Mouse (Mus musculus) midbrain, embryonic 13.5 days (tissue): ENCODE measurements at regions not wholly inside any gene's neighbourhood (a gene's known extent, or its start where the extent isn't known, plus 50 kb on each side); places are given as distances from the start of the nearest gene placed in this dataset.

ENCODE experiments used
- ATAC-seq: fragments of 200-750 bp; cut with Nextera tagmentation; 2 replicates; pipeline ENCODE4 v1.8.0; 2017; ENCODE audit warnings: mild to moderate bottlenecking, moderate TSS enrichment, moderate library complexity
- H3K27ac ChIP-seq: fragments of 300-500 bp; sonication (generic); 2 replicates; pipeline ENCODE4 v1.5.1; 2015; ENCODE audit warnings: inconsistent platforms, mild to moderate bottlenecking, moderate library complexity
- H3K27me3 ChIP-seq: fragments of 300-500 bp; sonication (generic); 2 replicates; pipeline ENCODE4 v1.6.1; 2015; ENCODE audit warnings: mild to moderate bottlenecking, inconsistent platforms
- H3K36me3 ChIP-seq: fragments of 300-500 bp; sonication (generic); 2 replicates; pipeline ENCODE4 v1.6.1; 2015; ENCODE audit warnings: mild to moderate bottlenecking, inconsistent platforms
- H3K4me1 ChIP-seq: fragments of 300-500 bp; sonication (generic); replicated peaks from 2 replicates; pipeline ENCODE4 v1.6.1; 2015; ENCODE audit warnings: inconsistent platforms
- H3K4me2 ChIP-seq: fragments of 300-500 bp; sonication (generic); replicated peaks from 2 replicates; pipeline ENCODE4 v1.6.1; 2015; ENCODE audit warnings: moderate library complexity, mild to moderate bottlenecking, inconsistent platforms
- H3K4me3 ChIP-seq: fragments of 300-500 bp; sonication (generic); replicated peaks from 2 replicates; pipeline ENCODE4 v1.5.1; 2015; ENCODE audit warnings: mild to moderate bottlenecking, inconsistent platforms
- H3K9ac ChIP-seq: fragments of 300-500 bp; sonication (generic); replicated peaks from 2 replicates; pipeline ENCODE4 v1.6.1; 2015; ENCODE audit warnings: mild to moderate bottlenecking, inconsistent platforms
- H3K9me3 ChIP-seq: fragments of 300-500 bp; sonication (generic); 2 replicates; pipeline ENCODE4 v1.6.1; 2016; ENCODE audit warnings: mild to moderate bottlenecking, inconsistent platforms
- WGBS: fragments of 180-500 bp; shearing (Covaris S2); methylation state at CpG from one replicate; pipeline ENCODE4 v1.1.7; 2015; 5-methylcytosine and 5-hydroxymethylcytosine counted together

GRCm38 (mm10) chr6:35458250-35458649, 81.4 kb downstream of the Mtpn start:
- H3K4me3 ChIP-seq = no peak overlapping the region
- no peaks in the 10 kb centered on the region for H3K9me3 ChIP-seq
- no peak overlapping the region for H3K9ac ChIP-seq
- H3K4me2 ChIP-seq = no peak overlapping the region
- 0 out of 2 replicates have a peak, but pooled peaks cover 4% of the 10 kb centered on the region for H3K27me3 ChIP-seq
- H3K4me1 ChIP-seq = no peaks in the 10 kb centered on the region
- no peaks in the 10 kb centered on the region for H3K36me3 ChIP-seq
- ATAC-seq = no peak
- 99% methylated on average over 2 of the region's 2 CpGs for WGBS
- H3K27ac ChIP-seq = no peak overlapping the region

GRCm38 (mm10) chr6:35445007-35445406, 94.7 kb downstream of the Mtpn start:
- no peaks in the 10 kb centered on the region for H3K4me1 ChIP-seq
- H3K9ac ChIP-seq = no peak overlapping the region
- H3K27ac ChIP-seq = no peak overlapping the region
- ATAC-seq = no peak
- H3K36me3 ChIP-seq = no peaks in the 10 kb centered on the region
- no peak overlapping the region for H3K4me2 ChIP-seq
- no peaks in the 10 kb centered on the region for H3K27me3 ChIP-seq
- no peak overlapping the region for H3K4me3 ChIP-seq
- H3K9me3 ChIP-seq = no peaks in the 10 kb centered on the region
- WGBS = 95% methylated on average over 1 of the region's 1 CpGs

- no peaks in the 10 kb centered on the region for H3K9me3 ChIP-seq
- no peaks in the 10 kb centered on the region for H3K27me3 ChIP-seq
- H3K9ac ChIP-seq = no peak overlapping the region
- ATAC-seq = no peak
- no peaks in the 10 kb centered on the region for H3K4me1 ChIP-seq
- H3K27ac ChIP-seq = no peak overlapping the region
- H3K36me3 ChIP-seq = no peaks in the 10 kb centered on the region
- no peak overlapping the region for H3K4me3 ChIP-seq
- 71% methylated on average over 3 of the region's 3 CpGs for WGBS
- no peak overlapping the region for H3K4me2 ChIP-seq
Measured at GRCm38 (mm10) chr6:35426301-35426700, 100.4 kb upstream of the Fam180a start.

- Histone ChIP-seq H3K36me3 (no peaks in the 10 kb centered on the region), H3K4me1 (no peaks in the 10 kb centered on the region), H3K4me2 (no peak overlapping the region), H3K27ac (no peak overlapping the region), H3K4me3 (no peak overlapping the region), H3K9me3 (peaks cover 2% of the 10 kb centered on the region; the same call in 1 of the 2 replicates), H3K9ac (no peak overlapping the region), H3K27me3 (no peaks in the 10 kb centered on the region)
- 88% methylated on average over 2 of the region's 2 CpGs for WGBS
- ATAC-seq = no peak
Measured at GRCm38 (mm10) chr6:35424521-35424920, 98.6 kb upstream of the Fam180a start.

GRCm38 (mm10) chr6:35420924-35421323, 95.0 kb upstream of the Fam180a start:
- Histone ChIP-seq H3K4me3 (no peak overlapping the region), H3K9me3 (peaks cover 2% of the 10 kb centered on the region; the same call in 1 of the 2 replicates), H3K4me2 (no peak overlapping the region), H3K4me1 (no peaks in the 10 kb centered on the region), H3K36me3 (no peaks in the 10 kb centered on the region), H3K9ac (no peak overlapping the region), H3K27me3 (no peaks in the 10 kb centered on the region), H3K27ac (no peak overlapping the region)
- 89% methylated on average over 7 of the region's 7 CpGs for WGBS
- no peak for ATAC-seq

- Histone ChIP-seq H3K4me2 (no peak overlapping the region), H3K9me3 (no peaks in the 10 kb centered on the region), H3K27ac (no peak overlapping the region), H3K36me3 (no peaks in the 10 kb centered on the region), H3K4me1 (0 out of 2 replicates have a peak, but pooled peaks cover 1% of the 10 kb centered on the region), H3K9ac (no peak overlapping the region), H3K27me3 (no peaks in the 10 kb centered on the region), H3K4me3 (no peak overlapping the region)
- no peak for ATAC-seq
- WGBS = 82% methylated on average over 9 of the region's 9 CpGs
Measured at GRCm38 (mm10) chr6:35405044-35405443, 79.1 kb upstream of the Fam180a start.

- no peak overlapping the region for H3K4me3 ChIP-seq
- H3K27me3 ChIP-seq = no peaks in the 10 kb centered on the region
- H3K9ac ChIP-seq = no peak overlapping the region
- no peak overlapping the region for H3K4me2 ChIP-seq
- WGBS = 80% methylated on average over 5 of the region's 5 CpGs
- H3K27ac ChIP-seq = no peak overlapping the region
- H3K4me1 ChIP-seq = no peaks in the 10 kb centered on the region
- no peaks in the 10 kb centered on the region for H3K36me3 ChIP-seq
- H3K9me3 ChIP-seq = no peaks in the 10 kb centered on the region
- no peak for ATAC-seq
Measured at GRCm38 (mm10) chr6:35403341-35403910, 77.5 kb upstream of the Fam180a start.

GRCm38 (mm10) chr6:35395726-35396125, 69.8 kb upstream of the Fam180a start:
- WGBS = 97% methylated on average over 7 of the region's 9 CpGs
- Histone ChIP-seq H3K27ac (no peak overlapping the region), H3K4me1 (no peaks in the 10 kb centered on the region)

GRCm38 (mm10) chr6:35388827-35389226, 62.9 kb upstream of the Fam180a start:
- Histone ChIP-seq H3K9ac (no peak overlapping the region), H3K9me3 (no peaks in the 10 kb centered on the region), H3K36me3 (no peaks in the 10 kb centered on the region), H3K27ac (no peak overlapping the region), H3K27me3 (no peaks in the 10 kb centered on the region), H3K4me1 (no peaks in the 10 kb centered on the region), H3K4me3 (no peak overlapping the region), H3K4me2 (no peak overlapping the region)
- WGBS = 89% methylated on average over 3 of the region's 3 CpGs
- ATAC-seq = no peak

More at GRCm38 (mm10) chr6:35395726-35396125, 69.8 kb upstream of the Fam180a start:
- Histone ChIP-seq H3K27me3 (no peaks in the 10 kb centered on the region), H3K36me3 (no peaks in the 10 kb centered on the region), H3K4me2 (no peak overlapping the region), H3K9ac (no peak overlapping the region), H3K9me3 (peaks cover 5% of the 10 kb centered on the region; the same call in 1 of the 2 replicates), H3K4me3 (no peak overlapping the region)
- ATAC-seq = no peak

GRCm38 (mm10) chr6:35381536-35381935, 55.6 kb upstream of the Fam180a start:
- Histone ChIP-seq H3K9ac (no peak overlapping the region), H3K36me3 (no peaks in the 10 kb centered on the region), H3K4me2 (no peak overlapping the region), H3K27ac (no peak overlapping the region), H3K9me3 (no peaks in the 10 kb centered on the region), H3K4me3 (no peak overlapping the region), H3K27me3 (no peaks in the 10 kb centered on the region), H3K4me1 (peaks cover 11% of the 10 kb centered on the region)
- ATAC-seq = peak; percentile 41; the same call in 1 of the 2 replicates
- 82% methylated on average over 3 of the region's 3 CpGs for WGBS

GRCm38 (mm10) chr6:35380721-35381466, 55.0 kb upstream of the Fam180a start:
- peak overlapping the region; percentile 39 for H3K4me2 ChIP-seq
- no peaks in the 10 kb centered on the region for H3K9me3 ChIP-seq
- no peaks in the 10 kb centered on the region for H3K27me3 ChIP-seq
- no peak overlapping the region for H3K4me3 ChIP-seq
- no peak overlapping the region for H3K27ac ChIP-seq
- WGBS = 23% methylated on average over 11 of the region's 11 CpGs
- ATAC-seq = peak; percentile 85
- H3K36me3 ChIP-seq = no peaks in the 10 kb centered on the region
- peaks cover 11% of the 10 kb centered on the region for H3K4me1 ChIP-seq
- H3K9ac ChIP-seq = no peak overlapping the region

GRCm38 (mm10) chr6:35379890-35380289, 53.9 kb upstream of the Fam180a start:
- no peak overlapping the region for H3K27ac ChIP-seq
- H3K9me3 ChIP-seq = no peaks in the 10 kb centered on the region
- peak overlapping the region; percentile 2; the same call in 1 of the 2 replicates for H3K4me2 ChIP-seq
- no peaks in the 10 kb centered on the region for H3K27me3 ChIP-seq
- 10% methylated on average over 8 of the region's 8 CpGs for WGBS
- no peak overlapping the region for H3K9ac ChIP-seq
- 0 out of 2 replicates have a peak, but pooled peaks have one; percentile 10 for ATAC-seq
- no peak overlapping the region for H3K4me3 ChIP-seq
- no peaks in the 10 kb centered on the region for H3K36me3 ChIP-seq
- H3K4me1 ChIP-seq = peaks cover 11% of the 10 kb centered on the region
